Comparison of ENCODE assay signal across 8 mouse cellular contexts in genomic region chr4:121016021-121016898, GRCm38 (mm10). TPM values are rescaled to one million over a fixed set of nuclear protein-coding genes. Genes with fewer than 3 reads are reported as not detected.
DNase-seq lines count a peak whose midpoint lies in the region; ATAC-seq and TF ChIP-seq lines count a peak whose summit lies in the region.

No protein-coding gene starts in this region.

- H3K4me1 ChIP-seq in neural tube, embryonic 11.5 days (ENCODE audit: control insufficient read depth, insufficient read depth, low read length), result peaks cover 7% of the 10 kb centered on the region
- 0 out of 2 replicates have a peak, but pooled peaks cover 7% of the 10 kb centered on the region for H3K4me1 ChIP-seq in forebrain, postnatal 0 days (ENCODE audit: insufficient read depth)
- H3K4me1 ChIP-seq in intestine, postnatal 0 days (replicated peaks; ENCODE audit: control insufficient read depth, insufficient read depth, low read length), result no peaks in the 10 kb centered on the region
- peaks cover 45% of the 10 kb centered on the region for H3K4me1 ChIP-seq in liver, embryonic 16.5 days (ENCODE audit: control insufficient read depth, low read depth, low read length)

- no peaks in the 10 kb centered on the region for H3K36me3 ChIP-seq in neural tube, embryonic 11.5 days (ENCODE audit: control insufficient read depth, insufficient read depth, low read length)
- H3K36me3 ChIP-seq in forebrain, postnatal 0 days (ENCODE audit: insufficient read depth), result no peaks in the 10 kb centered on the region
- H3K36me3 ChIP-seq in intestine, postnatal 0 days (ENCODE audit: control insufficient read depth, insufficient read depth), result no peaks in the 10 kb centered on the region
- no peaks in the 10 kb centered on the region for H3K36me3 ChIP-seq in liver, embryonic 16.5 days (ENCODE audit: control insufficient read depth, insufficient read depth)

- H3K27ac ChIP-seq in neural tube, embryonic 11.5 days (ENCODE audit: low read depth, low read length), result peak overlapping the region; percentile 79
- H3K27ac ChIP-seq in forebrain, postnatal 0 days (ENCODE audit: low read depth, low read length), result peak overlapping the region; percentile 79
- peak overlapping the region; percentile 95 for H3K27ac ChIP-seq in intestine, postnatal 0 days (ENCODE audit: low read depth, low read length)
- H3K27ac ChIP-seq in liver, embryonic 16.5 days (ENCODE audit: low read length), result peak overlapping the region; percentile 92

- no peaks in the 10 kb centered on the region for H3K27me3 ChIP-seq in neural tube, embryonic 11.5 days (ENCODE audit: control insufficient read depth, insufficient read depth, low read length)
- no peaks in the 10 kb centered on the region for H3K27me3 ChIP-seq in forebrain, postnatal 0 days (ENCODE audit: insufficient read depth, low read length)
- H3K27me3 ChIP-seq in intestine, postnatal 0 days (replicated peaks; ENCODE audit: control insufficient read depth, insufficient read depth, low read length), result no peaks in the 10 kb centered on the region
- H3K27me3 ChIP-seq in liver, embryonic 16.5 days (ENCODE audit: control insufficient read depth, insufficient read depth, low read depth, low read length), result no peaks in the 10 kb centered on the region

- peak; percentile 48 for ATAC-seq in neural tube, embryonic 11.5 days (ENCODE audit: insufficient read depth, low FRiP score, low TSS enrichment)
- peak; percentile 10 for ATAC-seq in forebrain, postnatal 0 days
- peak; percentile 59 for ATAC-seq in intestine, postnatal 0 days
- peak; percentile 52 for ATAC-seq in liver, embryonic 16.5 days (ENCODE audit: low read depth)

- 7% methylated on average over 37 of the region's 40 CpGs for WGBS in neural tube, embryonic 11.5 days
- 6% methylated on average over 40 of the region's 40 CpGs for WGBS in forebrain, postnatal 0 days
- WGBS in intestine, postnatal 0 days, result 2% methylated on average over 39 of the region's 40 CpGs
- WGBS in liver, embryonic 16.5 days (ENCODE audit: insufficient replicate concordance), result 1% methylated on average over 40 of the region's 40 CpGs

- TF ChIP-seq CTCF in forebrain, postnatal 0 days (IDR thresholded peaks at IDR 0.05; ENCODE audit: low read depth), result no peak
- no peak for TF ChIP-seq CTCF in intestine, postnatal 0 days (IDR thresholded peaks at IDR 0.05; ENCODE audit: low read depth)

- no peaks in the 10 kb centered on the region for H3K9me3 ChIP-seq in neural tube, embryonic 11.5 days (ENCODE audit: control insufficient read depth, low read length)
- H3K9me3 ChIP-seq in forebrain, postnatal 0 days (ENCODE audit: low read length), result no peaks in the 10 kb centered on the region
- no peaks in the 10 kb centered on the region for H3K9me3 ChIP-seq in intestine, postnatal 0 days (ENCODE audit: control insufficient read depth)
- H3K9me3 ChIP-seq in liver, embryonic 16.5 days (replicated peaks; ENCODE audit: control insufficient read depth, low read length), result no peaks in the 10 kb centered on the region

- H3K4me3 ChIP-seq in neural tube, embryonic 11.5 days (ENCODE audit: low read depth, low read length), result peak overlapping the region; percentile 91
- H3K4me3 ChIP-seq in forebrain, postnatal 0 days (ENCODE audit: low read depth, low read length), result peak overlapping the region; percentile 97
- H3K4me3 ChIP-seq in intestine, postnatal 0 days (ENCODE audit: low read depth, low read length), result peak overlapping the region; percentile 97
- peak overlapping the region; percentile 99 for H3K4me3 ChIP-seq in liver, embryonic 16.5 days (ENCODE audit: low read depth, low read length)

- DNase-seq in neural tube, embryonic 11.5 days (ENCODE audit: low spot score), result no peak
- no peak for DNase-seq in neural tube, embryonic 10.5 days (ENCODE audit: extremely low spot score, low spot score)
- DNase-seq in cerebellum, adult 18-20 months, result peak; percentile 66 to 68
- peak; percentile 47 for DNase-seq in forebrain, postnatal 0 days
- peak; percentile 64 for DNase-seq in right cerebral cortex, adult 18-20 months
- DNase-seq in ovary, adult 18-20 months (ENCODE audit: low spot score), result no peak

- peak overlapping the region; percentile 82 for H3K9ac ChIP-seq in neural tube, embryonic 11.5 days (ENCODE audit: low read length)
- H3K9ac ChIP-seq in forebrain, postnatal 0 days, result peak overlapping the region; percentile 87
- peak overlapping the region; percentile 93 for H3K9ac ChIP-seq in intestine, postnatal 0 days (ENCODE audit: low read depth, low read length)
- H3K9ac ChIP-seq in liver, embryonic 16.5 days (ENCODE audit: low read depth, low read length), result peak overlapping the region; percentile 97

- H3K4me2 ChIP-seq in neural tube, embryonic 11.5 days (ENCODE audit: low read depth), result peak overlapping the region; percentile 94
- H3K4me2 ChIP-seq in forebrain, postnatal 0 days (ENCODE audit: low read depth), result peak overlapping the region; percentile 59
- H3K4me2 ChIP-seq in intestine, postnatal 0 days (replicated peaks; ENCODE audit: low read depth), result peak overlapping the region; percentile 96
- peak overlapping the region; percentile 82 for H3K4me2 ChIP-seq in liver, embryonic 16.5 days (ENCODE audit: low read depth, low read length)

RNA-seq across cellular contexts. Expression of gene Smap2, which starts 0.8 kb away (rescaled TPM):
- 22.5 and 24.7 TPM in 2 replicates for polyA plus RNA-seq in neural tube, embryonic 11.5 days (2014; fragmentation: Nextera tagmentation; extraction: Ambion mirVana)
- 86.8 and 92.0 TPM in 2 replicates for total RNA-seq in forebrain, postnatal 0 days (2014; rRNA removed)
- polyA plus RNA-seq in forebrain, postnatal 0 days (2015; fragmentation: Nextera tagmentation; extraction: Ambion mirVana), result 41.3 and 49.7 TPM in 2 replicates
- polyA plus RNA-seq in intestine, postnatal 0 days (2015; fragmentation: Nextera tagmentation; extraction: Ambion mirVana), result 23.2 and 26.0 TPM in 2 replicates
- polyA plus RNA-seq in liver, embryonic 16.5 days (2015; fragmentation: Nextera tagmentation; extraction: Ambion mirVana), result 13.2 and 14.0 TPM in 2 replicates

RNA-seq across cellular contexts. Expression of gene Col9a2, which starts 22.9 kb away (rescaled TPM):
- 8.4 and 8.5 TPM in 2 replicates for polyA plus RNA-seq in neural tube, embryonic 11.5 days (2014; fragmentation: Nextera tagmentation; extraction: Ambion mirVana)
- 28.1 and 29.8 TPM in 2 replicates for total RNA-seq in forebrain, postnatal 0 days (2014; rRNA removed)
- polyA plus RNA-seq in forebrain, postnatal 0 days (2015; fragmentation: Nextera tagmentation; extraction: Ambion mirVana), result 8.2 and 9.1 TPM in 2 replicates
- polyA plus RNA-seq in intestine, postnatal 0 days (2015; fragmentation: Nextera tagmentation; extraction: Ambion mirVana), result 3.9 TPM in 2 replicates
- polyA plus RNA-seq in liver, embryonic 16.5 days (2015; fragmentation: Nextera tagmentation; extraction: Ambion mirVana), result 0.67 and 0.85 TPM in 2 replicates

Comparison
In these comparisons a context has a peak if more than half of its experiments do, and no peak if none do; other contexts are left out.
1. DNase-seq: peak in cerebellum, adult 18-20 months (2 of 2), forebrain, postnatal 0 days (single experiment) and right cerebral cortex, adult 18-20 months (single experiment); none in neural tube, embryonic 11.5 days (single experiment), neural tube, embryonic 10.5 days (single experiment) and ovary, adult 18-20 months (single experiment).
2. Peak in every context shown above with its lines, with median percentiles within 50 percentile points of each other: ATAC-seq, H3K27ac ChIP-seq, H3K4me2 ChIP-seq, H3K4me3 ChIP-seq and H3K9ac ChIP-seq.